Mouse (Mus musculus) left cerebral cortex, postnatal 4 days (tissue): ENCODE results near the gene Cd302. TPM values are rescaled to one million over a fixed set of nuclear protein-coding genes. Genes with fewer than 3 reads are reported as not detected.

Experiments used
- DNase-seq: peaks from one replicate; pipeline ENCODE4 v3.0.0-alpha.2; 2022
- intact Hi-C: fragments of 180-260 bp; cut with DNase I; formaldehyde crosslinking; loops from one replicate; pipeline ENCODE4 v1.15.1; 2025
- total RNA-seq, 2 experiments: library from RNA; stranded (reverse); gene quantifications; 2 replicates each; pipeline ENCODE4 v1.2.3; 2021

Gene Cd302
- total RNA-seq: 1 to 10 TPM; 5.2 to 7.6 TPM

DNA sequence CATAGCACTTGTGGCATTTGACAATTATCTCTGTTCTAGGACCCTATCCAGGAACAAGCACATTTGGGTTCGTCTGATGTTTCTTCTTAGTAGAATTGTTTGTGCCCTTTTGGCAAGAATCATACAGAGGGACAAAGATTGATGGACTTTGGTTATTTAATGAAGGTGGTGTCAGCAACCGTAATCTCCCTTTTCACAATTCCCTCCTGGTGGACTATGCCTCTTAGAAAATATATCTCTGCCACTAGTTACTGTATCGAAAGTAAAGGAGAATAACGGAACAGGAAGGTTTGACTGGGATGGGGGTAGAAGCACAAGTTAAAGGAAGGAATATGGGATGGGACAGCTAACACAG lies at the start of gene Cd302:
Gene Cd302 (minus strand): TSS at position 22 of the 355 bp plus-strand sequence.
- DNase-seq: no peak
- intact Hi-C loops: no loop called here

DNA sequence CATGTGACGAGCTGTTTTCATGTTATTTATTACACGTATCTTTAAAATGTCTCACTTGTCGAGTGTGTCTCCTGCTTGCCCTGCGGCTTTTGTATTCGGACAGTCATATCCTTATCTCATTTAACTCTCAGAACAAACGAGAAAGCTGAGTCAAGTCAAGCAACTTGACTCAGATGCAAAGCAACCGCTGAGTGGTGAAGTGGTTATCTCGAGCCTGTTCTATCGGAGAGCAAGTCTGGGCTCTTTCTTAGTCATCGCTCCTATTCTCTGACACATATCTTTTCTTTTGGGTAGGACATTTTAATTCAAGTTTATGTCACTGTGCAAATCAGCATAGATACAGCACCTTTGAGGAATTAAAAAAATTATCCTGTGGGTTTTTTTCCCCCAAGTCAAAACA lies 44.4 kb upstream of the Cd302 start:
- intact Hi-C loops: no loop called here
- no peak for DNase-seq

DNA sequence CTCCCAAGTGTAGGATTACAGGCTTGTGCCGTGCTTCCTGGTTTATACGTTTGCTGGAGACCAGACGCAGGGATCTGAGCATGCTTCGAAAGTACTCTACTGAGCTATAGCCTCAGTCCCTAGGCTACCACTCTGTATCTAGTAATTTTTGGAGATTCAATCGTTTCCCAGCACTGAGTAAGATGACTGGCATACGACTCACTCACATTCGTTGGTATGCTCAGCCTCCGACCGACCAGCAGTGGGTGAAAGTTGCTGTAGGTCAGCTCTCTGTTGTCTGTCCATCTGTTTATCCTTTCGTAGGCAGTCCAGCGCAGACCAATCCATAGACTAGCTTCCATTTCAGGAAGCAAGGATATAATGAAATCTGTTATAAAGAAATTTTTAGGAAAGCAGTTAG lies 43.3 kb upstream of the Cd302 start:
- DNase-seq: no peak
- intact Hi-C loops: no loop called here

DNA sequence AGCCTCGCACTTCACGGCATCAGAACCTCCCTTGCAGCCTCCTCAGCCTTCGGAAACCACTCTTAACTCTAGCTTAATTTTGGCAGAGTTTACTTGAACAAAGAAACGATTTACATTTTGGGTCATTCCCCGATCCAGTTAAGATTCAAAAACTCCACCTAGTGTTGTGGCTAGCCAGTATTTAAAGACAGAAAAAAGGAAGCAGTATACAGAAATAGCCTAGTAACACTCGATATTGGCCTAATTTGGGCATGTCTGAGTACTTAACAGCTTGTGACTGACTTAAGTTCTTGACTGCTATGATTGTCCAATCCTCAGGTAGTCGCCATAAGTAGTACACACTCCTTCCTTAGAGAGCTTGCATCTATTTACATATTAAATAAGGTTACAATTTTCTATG lies 42.7 kb upstream of the Cd302 start:
- DNase-seq: no peak
- intact Hi-C loops: no loop called here

DNA sequence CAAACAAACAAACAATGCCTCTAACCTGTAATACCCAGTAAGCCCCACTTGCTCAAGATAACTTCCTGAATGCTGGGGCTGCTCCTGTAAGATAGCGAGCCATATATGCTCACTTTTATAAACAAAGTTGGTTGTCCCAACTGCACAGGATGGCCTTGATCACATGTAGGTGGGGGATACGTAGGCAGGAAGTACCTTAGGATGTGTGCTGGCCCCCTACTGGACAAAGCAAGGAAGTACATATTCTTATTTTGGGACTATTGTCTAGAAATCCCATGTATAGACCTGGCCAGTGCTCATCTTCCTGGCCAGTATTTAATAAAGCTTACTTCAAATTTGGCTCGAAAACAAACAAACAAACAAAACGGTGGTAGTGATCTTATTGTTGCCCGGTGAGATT lies 39.1 kb upstream of the Cd302 start:
- no peak for DNase-seq
- intact Hi-C loops: no loop called here

DNA sequence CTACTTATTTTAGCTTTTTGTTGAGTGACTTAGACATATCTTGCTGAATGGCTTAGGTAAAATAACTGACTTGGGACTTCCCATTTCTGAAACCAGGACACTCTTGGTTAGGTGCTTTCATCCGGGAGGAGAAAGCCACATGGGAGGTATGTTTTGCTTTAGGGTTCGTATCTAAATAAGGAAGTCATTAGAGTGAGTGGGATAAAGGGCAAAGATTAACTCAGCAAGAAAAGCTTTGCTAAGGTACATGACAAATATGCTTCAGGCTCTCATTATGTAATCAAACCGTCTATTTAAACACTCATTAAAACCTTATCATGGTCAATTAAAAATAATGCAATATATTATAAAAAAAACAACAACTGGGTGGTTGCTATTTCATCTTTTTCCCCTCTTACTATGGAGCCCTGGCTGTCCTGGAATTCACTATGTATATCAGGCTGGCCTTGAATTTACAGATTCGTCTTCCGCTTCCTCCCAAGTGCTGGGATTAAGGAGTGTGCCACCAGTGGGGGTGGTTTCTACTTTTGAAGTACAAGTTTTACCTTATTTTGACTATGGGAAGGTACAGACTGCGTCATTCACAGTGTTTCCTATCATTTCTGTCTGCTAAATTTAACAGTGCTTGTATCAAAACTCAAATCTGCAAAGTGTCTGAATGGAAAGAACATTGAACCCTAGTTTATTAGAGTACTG lies 37.9 kb upstream of the Cd302 start:
- intact Hi-C loops: no loop called here
- no peak for DNase-seq

DNA sequence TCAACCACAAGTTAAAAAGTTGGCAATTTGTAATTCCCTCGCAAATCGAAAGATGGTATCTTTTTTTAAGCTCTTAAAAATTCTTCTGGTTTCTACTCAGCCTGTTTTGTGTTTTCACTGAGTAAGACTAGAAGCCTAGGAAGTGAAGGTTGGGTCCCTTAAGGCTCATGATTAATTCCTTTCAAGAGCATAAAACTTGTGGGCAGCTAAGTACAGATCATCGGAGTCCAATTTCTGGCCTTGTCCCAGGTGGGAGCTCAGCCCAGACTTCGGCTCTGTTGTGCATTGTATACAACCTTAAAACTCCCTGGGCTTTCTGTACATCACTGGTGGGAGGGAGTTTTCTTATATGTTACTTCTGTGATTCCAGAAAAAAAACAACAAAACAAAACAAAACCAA lies 19.5 kb upstream of the Cd302 start:
- intact Hi-C loops: no loop called here
- DNase-seq: no peak

DNA sequence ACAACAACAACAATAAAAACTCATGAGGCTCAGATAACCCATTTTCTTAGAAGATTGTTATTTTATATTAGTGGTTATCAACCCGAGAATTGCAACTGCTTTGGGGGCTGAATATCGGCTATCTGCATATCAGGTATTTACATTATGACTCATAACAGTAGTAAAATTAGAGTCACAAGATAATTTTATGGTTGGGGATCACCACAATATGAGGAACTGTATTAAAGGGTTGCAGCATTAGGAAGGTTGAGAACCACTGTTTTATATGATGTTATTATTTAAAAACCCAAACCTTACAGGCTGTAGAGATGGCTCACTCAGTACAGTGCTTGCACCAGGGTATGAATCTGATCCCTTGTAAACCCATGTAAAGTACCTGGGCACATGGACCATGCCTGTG lies 15.0 kb upstream of the Cd302 start:
- intact Hi-C loops: no loop called here
- DNase-seq: no peak

DNA sequence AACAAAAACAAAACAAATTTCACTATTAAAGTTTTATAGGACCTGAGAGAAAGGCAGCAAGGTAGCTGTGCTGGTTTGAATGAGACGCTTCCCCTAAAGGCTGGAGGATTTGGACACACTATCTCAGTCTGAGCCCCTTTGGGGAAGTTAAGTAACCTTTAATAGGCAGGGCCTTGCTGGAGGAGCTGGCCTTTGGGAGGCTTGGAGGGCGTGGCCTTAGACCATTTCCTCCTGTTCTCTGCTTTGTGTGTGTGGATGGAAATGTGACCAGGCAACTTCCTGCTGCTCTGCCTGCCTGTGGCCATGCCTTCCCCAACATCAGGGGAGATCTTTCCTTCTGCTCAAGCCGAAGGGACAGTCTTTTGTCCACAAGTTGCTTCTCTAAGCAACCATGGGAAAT lies 14.0 kb upstream of the Cd302 start:
- intact Hi-C loops: no loop called here
- no peak for DNase-seq

DNA sequence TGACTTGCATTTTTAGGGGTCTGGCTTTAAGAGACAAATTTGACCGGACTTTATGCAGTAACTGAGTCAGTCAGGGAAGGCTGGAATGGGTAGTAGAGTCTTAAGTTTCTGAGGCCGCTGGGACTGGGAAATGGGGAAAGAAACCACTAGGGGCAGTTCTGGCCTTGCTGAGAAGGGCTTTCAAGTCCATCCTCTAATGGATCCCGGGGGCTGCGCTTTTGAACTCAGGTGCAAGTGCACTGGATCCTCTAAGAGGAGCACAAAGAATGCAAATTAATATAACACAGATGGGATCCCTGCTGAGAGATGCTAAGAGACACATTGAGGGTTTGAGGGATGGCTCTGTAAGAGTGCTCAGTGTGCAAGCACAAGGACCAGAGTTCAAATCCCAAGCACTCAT lies 7.1 kb upstream of the Cd302 start:
- no peak for DNase-seq
- intact Hi-C loops: no loop called here

DNA sequence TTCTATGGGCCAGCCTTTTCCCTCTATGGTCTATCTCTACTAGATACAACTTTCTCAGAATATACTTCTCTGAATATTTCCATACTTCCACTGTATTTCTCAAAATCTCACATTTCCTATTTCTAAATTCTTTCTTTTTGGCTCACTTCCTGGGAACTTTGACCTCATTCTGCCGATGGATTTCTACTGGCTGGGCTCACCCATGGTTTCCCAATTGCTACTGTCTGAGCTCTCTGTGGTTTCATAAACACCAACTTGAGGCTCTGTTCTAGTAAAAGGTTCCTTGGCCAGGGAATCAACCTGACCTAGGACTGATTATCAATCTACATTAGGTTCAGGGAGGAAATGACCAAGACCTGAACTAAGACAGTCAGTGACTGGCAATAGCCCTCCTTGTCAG lies 5.2 kb upstream of the Cd302 start:
- intact Hi-C loops: no loop called here
- DNase-seq: no peak

DNA sequence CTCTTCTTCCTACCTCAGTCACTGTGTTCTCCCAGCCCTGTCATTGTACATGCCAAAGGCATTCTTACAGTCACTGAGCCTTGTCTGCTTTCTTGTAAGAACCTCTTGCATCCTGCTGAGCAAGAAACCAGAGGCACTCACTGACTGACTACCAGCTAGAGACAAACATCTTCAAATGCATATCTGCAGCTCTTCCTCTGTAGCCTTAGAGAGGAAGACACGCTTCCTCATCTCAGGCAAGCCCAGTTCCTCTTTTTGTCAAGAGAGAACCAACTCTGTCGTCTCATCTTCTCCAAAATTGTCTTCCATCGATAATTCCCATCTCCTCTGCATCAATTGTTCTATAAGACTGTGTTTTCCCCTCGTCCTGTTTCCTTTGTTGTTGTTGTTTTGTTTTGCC lies 4.3 kb upstream of the Cd302 start:
- intact Hi-C loops: no loop called here
- no peak for DNase-seq

DNA sequence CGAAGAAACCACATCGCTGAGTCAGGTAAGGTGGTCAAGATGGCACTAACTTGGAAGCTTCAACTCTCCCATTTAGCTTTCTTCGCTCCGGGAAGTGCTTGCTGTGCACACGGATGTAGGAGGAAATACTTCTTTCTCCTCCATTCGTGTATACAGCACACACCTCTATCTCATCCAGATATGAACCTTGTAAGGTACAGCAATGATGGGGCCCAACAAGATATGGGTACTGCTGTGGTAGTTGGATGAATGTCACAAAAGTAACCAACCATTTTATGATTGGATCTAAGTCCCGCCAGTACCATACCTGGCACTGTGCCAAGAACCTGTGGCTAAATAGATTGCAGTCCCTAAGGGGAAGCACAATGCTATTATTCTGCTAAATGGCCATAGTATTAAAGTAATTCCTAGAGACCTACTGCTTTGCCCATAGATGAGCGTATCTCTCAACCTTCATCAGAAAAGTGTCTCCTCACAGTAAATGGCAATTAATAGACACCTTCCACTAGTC lies 874 bp upstream of the Cd302 start:
- DNase-seq: no peak
- intact Hi-C loops: no loop called here

DNA sequence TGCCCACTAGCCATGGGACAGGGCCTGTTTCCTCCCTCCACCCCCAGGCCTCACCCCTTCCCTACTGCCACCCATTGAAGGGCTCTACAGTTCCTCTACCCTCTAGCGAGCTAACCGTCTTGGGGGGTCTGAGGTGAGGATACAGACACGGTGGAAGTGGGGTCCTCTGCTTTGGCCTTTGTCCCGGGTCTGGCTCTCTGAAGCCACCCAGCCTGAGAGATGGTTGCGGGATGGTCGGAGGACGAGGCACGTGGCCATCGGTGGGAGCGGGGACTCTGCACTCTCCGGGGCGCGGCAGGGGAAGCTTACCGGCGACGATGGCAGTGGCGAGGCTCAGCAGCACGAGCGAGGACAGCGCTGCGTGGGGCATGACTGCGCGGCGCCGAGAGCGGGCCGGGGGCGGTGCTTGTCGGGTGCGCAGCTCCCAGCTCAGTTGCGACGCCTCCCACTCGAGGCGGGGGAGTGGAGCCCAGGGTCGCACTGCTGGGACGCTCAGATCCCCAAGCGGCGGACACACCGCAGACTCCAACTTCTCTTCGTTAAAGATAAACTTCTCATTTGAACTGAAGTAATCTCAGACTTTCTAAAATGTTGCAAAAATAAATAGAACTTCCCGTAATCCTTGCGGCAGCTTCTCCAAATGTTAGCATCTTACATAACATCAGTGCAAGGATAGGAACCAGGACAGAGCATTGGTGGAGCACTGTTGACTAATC lies 379 bp downstream of the Cd302 start:
- intact Hi-C loops: no loop called here
- DNase-seq: peak; percentile 41

DNA sequence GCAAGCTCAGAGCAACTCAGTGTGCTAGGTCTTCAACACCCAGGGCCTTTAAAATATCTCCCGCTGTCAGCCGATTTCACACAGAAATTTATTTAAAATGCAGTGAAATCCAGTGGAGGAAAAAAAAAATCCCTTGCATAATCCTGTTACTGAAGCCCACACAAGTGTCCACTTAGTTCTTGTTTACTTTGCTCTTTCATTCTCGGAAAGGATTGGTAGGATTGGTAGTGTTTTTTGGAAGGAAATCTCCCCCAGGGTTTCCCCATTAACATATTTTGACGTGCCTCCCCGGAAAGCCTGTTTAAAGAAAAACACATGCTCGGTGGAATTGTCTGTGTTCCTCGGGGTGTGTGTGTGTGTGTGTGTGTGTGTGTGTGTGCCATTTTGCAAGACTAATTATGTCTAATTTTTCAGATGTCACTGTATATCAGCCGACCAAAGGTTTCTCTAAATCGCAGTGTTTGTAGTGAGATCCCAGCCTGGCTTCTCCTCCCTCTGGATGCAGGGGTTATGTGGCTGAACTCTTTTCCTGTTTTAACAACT lies 1.0 kb downstream of the Cd302 start:
- no peak for DNase-seq
- intact Hi-C loops: no loop called here

DNA sequence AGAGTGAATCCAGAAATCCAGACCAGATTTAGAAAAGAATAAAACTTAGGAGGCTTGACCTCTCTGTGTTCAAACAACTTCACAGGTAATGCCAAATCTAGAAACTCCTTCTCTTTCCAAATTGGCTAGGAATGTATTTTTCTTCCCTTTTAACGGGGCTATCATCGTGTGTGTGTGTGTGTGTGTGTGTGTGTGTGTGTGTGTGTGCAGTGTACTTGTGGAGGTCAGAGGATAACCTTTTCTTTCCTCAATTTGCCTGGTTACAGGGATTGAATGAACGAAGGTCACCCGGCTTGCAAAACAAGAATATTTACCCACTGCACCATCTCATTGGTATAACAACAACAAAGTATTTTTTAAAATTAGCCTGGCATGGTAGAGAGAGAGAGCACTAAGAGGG lies 1.7 kb downstream of the Cd302 start:
- no peak for DNase-seq
- intact Hi-C loops: no loop called here

DNA sequence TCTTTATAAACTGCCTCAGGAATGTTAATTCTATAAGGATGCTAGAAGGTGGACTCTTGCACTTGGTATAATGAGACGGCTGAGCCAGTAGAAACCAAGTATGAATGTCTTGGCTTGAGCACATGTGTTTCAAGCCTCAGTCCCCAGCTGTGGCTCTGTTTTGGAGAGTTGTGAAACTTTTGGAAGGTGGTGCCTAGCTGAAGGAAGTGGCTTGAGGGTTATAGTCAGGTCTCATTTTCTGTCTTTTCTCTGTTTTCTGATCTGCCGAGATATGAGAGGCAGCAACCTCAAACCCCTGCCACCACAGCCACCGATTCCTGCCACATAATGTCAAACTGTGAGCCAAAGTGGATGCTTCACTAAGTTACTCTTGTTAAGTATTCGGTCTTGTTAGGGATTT lies 5.7 kb downstream of the Cd302 start:
- intact Hi-C loops: no loop called here
- no peak for DNase-seq

DNA sequence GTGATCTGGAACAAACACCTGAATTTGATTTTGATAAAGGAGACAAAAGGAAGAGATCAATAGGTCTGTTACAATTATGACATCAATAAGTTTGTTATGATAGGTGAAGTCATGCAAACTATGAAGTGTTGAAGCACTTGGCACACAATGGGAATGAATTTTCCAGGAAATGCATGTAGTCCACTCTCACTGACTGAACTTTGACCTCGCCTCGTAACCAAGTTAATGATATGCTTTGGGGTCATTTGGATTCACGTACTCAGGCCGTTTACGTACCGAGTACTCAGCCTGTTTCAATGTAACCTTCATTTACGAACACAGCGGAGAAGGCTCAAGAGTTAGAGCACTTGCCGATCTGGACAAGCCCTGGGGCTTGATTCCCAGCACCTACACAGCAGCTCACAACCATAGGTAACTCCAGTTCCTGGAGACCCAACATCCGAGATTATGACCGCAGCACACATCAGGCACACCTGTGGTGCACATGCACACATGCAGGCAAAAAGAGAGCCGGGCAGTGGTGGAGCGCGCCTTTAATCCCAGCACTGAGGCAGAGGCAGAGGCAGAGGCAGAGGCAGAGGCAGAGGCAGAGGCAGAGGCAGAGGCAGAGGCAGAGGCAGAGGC lies 14.3 kb downstream of the Cd302 start:
- intact Hi-C loops: no loop called here
- DNase-seq: no peak

DNA sequence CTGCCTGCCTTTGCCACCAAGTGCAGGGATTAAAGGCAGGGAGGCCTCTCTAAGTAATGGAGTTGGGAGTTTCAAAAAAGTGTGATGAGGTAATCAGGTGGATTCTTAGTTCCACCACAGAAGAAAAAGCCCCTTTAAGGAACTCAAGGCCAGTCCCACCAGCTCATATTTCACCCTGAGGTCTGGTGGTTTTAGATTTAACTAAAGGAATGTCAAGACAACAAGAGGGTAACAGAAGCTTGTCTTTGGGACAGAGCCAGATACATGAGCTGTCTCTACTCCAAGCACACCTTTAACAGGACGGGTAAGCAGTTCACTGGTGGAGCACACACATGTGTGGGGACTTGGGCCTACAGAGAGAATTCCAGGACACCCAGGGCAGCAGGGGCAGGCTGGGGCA lies 16.7 kb downstream of the Cd302 start:
- intact Hi-C loops: no loop called here
- DNase-seq: no peak

DNA sequence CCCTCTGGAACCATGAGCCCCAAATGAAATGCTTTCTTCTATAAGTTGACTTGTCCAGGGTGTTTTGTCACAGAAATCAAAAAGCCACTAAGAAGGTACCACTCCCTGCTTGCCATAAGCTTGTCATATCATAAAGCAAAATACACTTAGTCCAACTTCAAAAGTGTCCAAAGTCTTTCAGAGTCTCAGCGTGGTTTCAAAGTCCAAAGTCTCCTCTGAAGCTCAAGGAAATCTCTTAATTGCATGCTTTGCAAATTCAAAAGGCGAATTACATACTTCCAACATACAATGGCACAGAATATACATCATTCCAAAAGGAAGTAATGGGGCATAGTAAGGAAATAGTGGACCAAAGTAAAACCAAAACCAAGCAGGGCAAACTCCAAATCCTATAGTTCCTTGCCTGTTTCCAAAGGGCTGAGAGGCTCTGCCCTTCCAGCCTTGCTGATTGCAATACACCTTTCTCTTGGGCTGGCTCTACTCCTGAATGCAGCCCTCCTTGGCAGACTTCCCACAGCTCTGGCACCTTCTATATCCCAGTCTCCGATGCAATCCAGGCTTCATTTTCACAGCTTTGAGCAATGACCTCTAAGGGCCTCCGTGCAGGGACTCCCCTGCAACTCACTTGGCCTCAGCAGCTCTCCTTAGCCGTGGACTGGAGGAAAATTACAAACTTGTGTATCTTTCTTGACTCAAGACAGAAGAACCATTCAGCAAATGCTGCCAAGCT lies 23.5 kb downstream of the Cd302 start:
- intact Hi-C loops: no loop called here
- peak; percentile 7 for DNase-seq

DNA sequence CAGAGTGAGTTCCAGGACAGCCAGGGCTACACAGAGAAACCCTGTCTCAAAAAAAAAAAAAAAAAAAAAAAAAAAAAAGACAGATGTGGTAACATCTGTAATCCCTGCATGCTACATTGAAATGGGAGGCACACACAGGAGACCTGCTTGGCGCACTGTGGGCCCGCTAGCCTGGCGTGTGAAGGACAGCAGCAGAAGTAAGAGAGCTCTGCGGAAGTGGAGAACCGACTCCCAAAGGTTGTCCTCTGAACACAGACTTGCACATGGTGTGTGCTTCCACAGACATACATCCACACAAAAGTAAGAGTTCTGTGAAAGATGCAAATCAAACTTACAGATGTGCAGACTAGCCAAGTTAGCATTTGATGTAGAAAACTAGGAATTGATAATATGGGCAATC lies 25.1 kb downstream of the Cd302 start:
- intact Hi-C loops: no loop called here
- DNase-seq: no peak
